Mouse (Mus musculus) limb, embryonic 14.5 days (tissue): ENCODE measurements around the gene 4931428L18Rik. TPM values are rescaled to one million over a fixed set of nuclear protein-coding genes. Genes with fewer than 3 reads are reported as not detected.

Source experiments
- ATAC-seq: fragments of 200-750 bp; cut with Nextera tagmentation; 2 replicates; pipeline ENCODE4 v1.8.0; 2017; ENCODE audit warnings: low read depth, moderate number of reproducible peaks, moderate TSS enrichment; ENCODE audit not compliant: low FRiP score
- DNase-seq: peaks from one replicate; pipeline ENCODE4 v3.0.0-alpha.2; 2015; ENCODE audit warnings: low spot score
- H3K27ac ChIP-seq: fragments of 300-500 bp; sonication (generic); replicated peaks from 2 replicates; pipeline ENCODE4 v1.5.1; 2014; ENCODE audit warnings: low read depth, mild to moderate bottlenecking, low read length, moderate library complexity, mixed read lengths
- H3K27me3 ChIP-seq: fragments of 300-500 bp; sonication (generic); 2 replicates; pipeline ENCODE4 v1.6.1; 2014; ENCODE audit warnings: low read length, mixed read lengths; ENCODE audit not compliant: control insufficient read depth, insufficient read depth
- H3K36me3 ChIP-seq: fragments of 300-500 bp; sonication (generic); 2 replicates; pipeline ENCODE4 v1.6.1; 2014; ENCODE audit warnings: mild to moderate bottlenecking, low read length, moderate library complexity, mixed read lengths; ENCODE audit not compliant: control insufficient read depth, insufficient read depth
- H3K4me1 ChIP-seq: fragments of 300-500 bp; sonication (generic); 2 replicates; pipeline ENCODE4 v1.6.1; 2014; ENCODE audit warnings: antibody characterized with exemption, low read length, mixed read lengths; ENCODE audit not compliant: control insufficient read depth, insufficient read depth
- H3K4me2 ChIP-seq: fragments of 300-500 bp; sonication (generic); replicated peaks from 2 replicates; pipeline ENCODE4 v1.6.1; 2014; ENCODE audit warnings: low read depth, mild to moderate bottlenecking, low read length, moderate library complexity; ENCODE audit not compliant: severe bottlenecking
- H3K4me3 ChIP-seq: fragments of 300-500 bp; sonication (generic); replicated peaks from 2 replicates; pipeline ENCODE4 v1.5.1; 2014; ENCODE audit warnings: low read length
- H3K9ac ChIP-seq: fragments of 300-500 bp; sonication (generic); 2 replicates; pipeline ENCODE4 v1.6.1; 2014; ENCODE audit warnings: mild to moderate bottlenecking, low read depth, low read length, moderate library complexity; ENCODE audit not compliant: severe bottlenecking
- H3K9me3 ChIP-seq: fragments of 300-500 bp; sonication (generic); 2 replicates; pipeline ENCODE4 v1.6.1; 2016; ENCODE audit warnings: low read length; ENCODE audit not compliant: control insufficient read depth
- POLR2A ChIP-seq: fragments of 200-500 bp; IDR thresholded peaks from 2 replicates; pipeline ENCODE4 v1.8.0; 2012; ENCODE audit warnings: inconsistent platforms, mild to moderate bottlenecking, moderate library complexity, borderline replicate concordance; ENCODE audit not compliant: insufficient read depth, insufficient read length; ENCODE audit errors: extremely low read depth
- WGBS: fragments of 180-500 bp; shearing (Covaris S2); extraction: QIAGEN DNeasy Blood & Tissue Kit; methylation state at CpG from one replicate; pipeline ENCODE4 v1.1.7; 2014; 5-methylcytosine and 5-hydroxymethylcytosine counted together
- polyA plus RNA-seq, 2 experiments: library from polyadenylated mRNA; depleted of rRNA in 1 of 2; stranded (reverse) in 1 of 2; unstranded in 1 of 2; fragments of >200 nt; fragmentation: Nextera tagmentation in 1 of 2; extraction: Ambion mirVana in 1 of 2; gene quantifications; 2 replicates each; pipeline versions ENCODE4 v1.2.1 to v1.2.3; 2012 to 2014

4931428L18Rik gene
- not detected in 2 replicates for polyA plus RNA-seq (2012; rRNA removed)
- polyA plus RNA-seq (2014; fragmentation: Nextera tagmentation; extraction: Ambion mirVana): 0.21 TPM in 1 of 2 replicates, not detected in the other

- no peaks in the 10 kb centered on the region for H3K9me3 ChIP-seq
- H3K27me3 ChIP-seq: no peaks in the 10 kb centered on the region
- no peak within 1 kb of the TSS for H3K27ac ChIP-seq
- H3K9ac ChIP-seq: no peak within 1 kb of the TSS
- no peaks in the 10 kb centered on the region for H3K4me1 ChIP-seq
- ATAC-seq (no peak), DNase-seq (no peak)
- 85% methylated on average over 7 of the region's 7 CpGs for WGBS
- H3K36me3 ChIP-seq: no peaks in the 10 kb centered on the region
- TF ChIP-seq POLR2A: no peak
- H3K4me3 ChIP-seq: no peak within 1 kb of the TSS
- H3K4me2 ChIP-seq: no peak within 1 kb of the TSS
These were observed at the start of gene 4931428L18Rik, which contains the start of gene Pih1d3 for GRCm38 (mm10) chr1:31222564-31222963. Gene 4931428L18Rik (minus strand): TSS chr1:31222684. Gene Pih1d3 (plus strand): TSS chr1:31222838.

- no peak overlapping the region for H3K9ac ChIP-seq
- DNase-seq (no peak), ATAC-seq (no peak)
- no peaks in the 10 kb centered on the region for H3K27me3 ChIP-seq
- no peaks in the 10 kb centered on the region for H3K9me3 ChIP-seq
- no peak overlapping the region for H3K27ac ChIP-seq
- no peak overlapping the region for H3K4me2 ChIP-seq
- WGBS: 64% methylated on average over 10 of the region's 10 CpGs
- no peaks in the 10 kb centered on the region for H3K4me1 ChIP-seq
- no peak overlapping the region for H3K4me3 ChIP-seq
- no peak for TF ChIP-seq POLR2A
- no peaks in the 10 kb centered on the region for H3K36me3 ChIP-seq
These were observed 37.9 kb upstream of the 4931428L18Rik start for GRCm38 (mm10) chr1:31260218-31260923.

GRCm38 (mm10) chr1:31233319-31234036 is 11.0 kb upstream of the 4931428L18Rik start:
- H3K4me1 ChIP-seq: no peaks in the 10 kb centered on the region
- no peaks in the 10 kb centered on the region for H3K36me3 ChIP-seq
- no peaks in the 10 kb centered on the region for H3K27me3 ChIP-seq
- TF ChIP-seq POLR2A: no peak
- no peak overlapping the region for H3K27ac ChIP-seq
- ATAC-seq (no peak), DNase-seq (no peak)
- no peaks in the 10 kb centered on the region for H3K9me3 ChIP-seq
- H3K4me3 ChIP-seq: no peak overlapping the region
- H3K4me2 ChIP-seq: no peak overlapping the region
- H3K9ac ChIP-seq: no peak overlapping the region

GRCm38 (mm10) chr1:31220599-31221250 is 1.8 kb downstream of the 4931428L18Rik start:
- no peak for TF ChIP-seq POLR2A
- H3K4me3 ChIP-seq: no peak overlapping the region
- no peak overlapping the region for H3K9ac ChIP-seq
- no peak overlapping the region for H3K27ac ChIP-seq
- H3K27me3 ChIP-seq: no peaks in the 10 kb centered on the region
- no peak for DNase-seq
- H3K4me1 ChIP-seq: no peaks in the 10 kb centered on the region
- H3K36me3 ChIP-seq: no peaks in the 10 kb centered on the region
- ATAC-seq: no peak
- no peak overlapping the region for H3K4me2 ChIP-seq
- WGBS: 82% methylated on average over 4 of the region's 4 CpGs
- H3K9me3 ChIP-seq: no peaks in the 10 kb centered on the region

GRCm38 (mm10) chr1:31214831-31215230 is 7.7 kb downstream of the 4931428L18Rik start:
- Histone ChIP-seq H3K27me3 (no peaks in the 10 kb centered on the region), H3K27ac (no peak overlapping the region), H3K4me2 (no peak overlapping the region), H3K9ac (no peak overlapping the region), H3K4me3 (no peak overlapping the region), H3K36me3 (no peaks in the 10 kb centered on the region), H3K9me3 (no peaks in the 10 kb centered on the region), H3K4me1 (no peaks in the 10 kb centered on the region)
- ATAC-seq (no peak), DNase-seq (peak; percentile 33)
- TF ChIP-seq POLR2A: no peak
- 76% methylated on average over 1 of the region's 1 CpGs for WGBS
